Mouse (Mus musculus) heart, embryonic 12.5 days (tissue): ENCODE data around the gene Gcnt4. TPM values are rescaled to one million over a fixed set of nuclear protein-coding genes. Genes with fewer than 3 reads are reported as not detected.
"Not testable (repeated sequence)": the region's sequence is repeated elsewhere in the genome, so short reads cannot be mapped to it uniquely, and the experiment has no call there.

Experiments used
- ATAC-seq: fragments of 200-750 bp; cut with Nextera tagmentation; 2 replicates; pipeline ENCODE4 v1.8.0; 2017; ENCODE audit warnings: moderate TSS enrichment, moderate library complexity; ENCODE audit not compliant: insufficient number of reproducible peaks, low FRiP score
- H3K27ac ChIP-seq: fragments of 300-500 bp; sonication (generic); 2 replicates; pipeline ENCODE4 v1.5.1; 2016; ENCODE audit warnings: mild to moderate bottlenecking, moderate library complexity; ENCODE audit not compliant: poor library complexity, severe bottlenecking
- H3K27me3 ChIP-seq: fragments of 300-500 bp; sonication (generic); replicated peaks from 2 replicates; pipeline ENCODE4 v1.6.1; 2016; ENCODE audit warnings: mild to moderate bottlenecking, moderate library complexity
- H3K36me3 ChIP-seq: fragments of 300-500 bp; sonication (generic); 2 replicates; pipeline ENCODE4 v1.6.1; 2016; ENCODE audit warnings: mild to moderate bottlenecking, moderate library complexity
- H3K4me1 ChIP-seq: fragments of 300-500 bp; sonication (generic); replicated peaks from 2 replicates; pipeline ENCODE4 v1.6.1; 2016; ENCODE audit warnings: mild to moderate bottlenecking
- H3K4me2 ChIP-seq: fragments of 300-500 bp; sonication (generic); 2 replicates; pipeline ENCODE4 v1.6.1; 2016; ENCODE audit warnings: mild to moderate bottlenecking, moderate library complexity
- H3K4me3 ChIP-seq: fragments of 300-500 bp; sonication (generic); 2 replicates; pipeline ENCODE4 v1.5.1; 2016; ENCODE audit warnings: mild to moderate bottlenecking
- H3K9ac ChIP-seq: fragments of 300-500 bp; sonication (generic); 2 replicates; pipeline ENCODE4 v1.6.1; 2016; ENCODE audit warnings: mild to moderate bottlenecking, moderate library complexity
- H3K9me3 ChIP-seq: fragments of 300-500 bp; sonication (generic); replicated peaks from 2 replicates; pipeline ENCODE4 v1.6.1; 2016; ENCODE audit warnings: mild to moderate bottlenecking, moderate library complexity
- WGBS: fragments of 180-500 bp; shearing (Covaris S2); methylation state at CpG from one replicate; pipeline ENCODE4 v1.1.7; 2016; 5-methylcytosine and 5-hydroxymethylcytosine counted together
- polyA plus RNA-seq: library from polyadenylated mRNA; unstranded; fragments of >200 nt; fragmentation: Nextera tagmentation; extraction: Ambion mirVana; gene quantifications from 2 replicates; pipeline ENCODE4 v1.2.1, GENCODE M21; 2016

Gcnt4 gene
- polyA plus RNA-seq, 1 experiment from 2014 or later = 0.95 TPM

- Histone ChIP-seq H3K27ac (no peak overlapping the region), H3K4me1 (peaks cover 3% of the 10 kb centered on the region; the same call in 1 of the 2 replicates), H3K9me3 (no peaks in the 10 kb centered on the region), H3K4me3 (no peak overlapping the region), H3K9ac (no peak overlapping the region), H3K27me3 (peaks cover 22% of the 10 kb centered on the region), H3K36me3 (no peaks in the 10 kb centered on the region), H3K4me2 (no peak overlapping the region)
- no peak for ATAC-seq
- WGBS = 91% methylated on average over 1 of the region's 1 CpGs
Measured at GRCm38 (mm10) chr13:96927781-96928180, 3.3 kb downstream of the Gcnt4 start.

- peaks cover 3% of the 10 kb centered on the region; the same call in 1 of the 2 replicates for H3K4me1 ChIP-seq
- H3K9me3 ChIP-seq = no peaks in the 10 kb centered on the region
- no peaks in the 10 kb centered on the region for H3K36me3 ChIP-seq
- no peak overlapping the region for H3K27ac ChIP-seq
- H3K4me3 ChIP-seq = no peak overlapping the region
- no peak overlapping the region for H3K4me2 ChIP-seq
- H3K9ac ChIP-seq = no peak overlapping the region
- peaks cover 22% of the 10 kb centered on the region for H3K27me3 ChIP-seq
- ATAC-seq = no peak
- 62% methylated on average over 8 of the region's 8 CpGs for WGBS
Measured at GRCm38 (mm10) chr13:96928432-96929039, 4.0 kb downstream of the Gcnt4 start.

- H3K4me3 ChIP-seq = no peak overlapping the region
Measured at GRCm38 (mm10) chr13:96932745-96933144, 8.3 kb downstream of the Gcnt4 start.

GRCm38 (mm10) chr13:96933367-96933766 lies 8.9 kb downstream of the Gcnt4 start:
- Histone ChIP-seq H3K4me3 (no peak overlapping the region), H3K9me3 (no peaks in the 10 kb centered on the region), H3K4me1 (peaks cover 3% of the 10 kb centered on the region; the same call in 1 of the 2 replicates), H3K27ac (no peak overlapping the region), H3K27me3 (peaks cover 4% of the 10 kb centered on the region; the same call in 1 of the 2 replicates), H3K9ac (no peak overlapping the region), H3K4me2 (peak overlapping the region; percentile 32), H3K36me3 (no peaks in the 10 kb centered on the region)
- 24% methylated on average over 8 of the region's 8 CpGs for WGBS
- ATAC-seq = 0 out of 2 replicates have a peak, but pooled peaks have one; percentile 33

More at GRCm38 (mm10) chr13:96932745-96933144, 8.3 kb downstream of the Gcnt4 start:
- no peaks in the 10 kb centered on the region for H3K9me3 ChIP-seq
- WGBS = 90% methylated on average over 5 of the region's 5 CpGs
- peaks cover 4% of the 10 kb centered on the region; the same call in 1 of the 2 replicates for H3K27me3 ChIP-seq
- peaks cover 3% of the 10 kb centered on the region; the same call in 1 of the 2 replicates for H3K4me1 ChIP-seq
- H3K9ac ChIP-seq = no peak overlapping the region
- ATAC-seq = no peak
- no peaks in the 10 kb centered on the region for H3K36me3 ChIP-seq
- no peak overlapping the region for H3K27ac ChIP-seq
- H3K4me2 ChIP-seq = no peak overlapping the region

- 75% methylated on average over 6 of the region's 6 CpGs for WGBS
- H3K9me3 ChIP-seq = no peaks in the 10 kb centered on the region
Measured at GRCm38 (mm10) chr13:96936173-96936777, 11.8 kb downstream of the Gcnt4 start.

GRCm38 (mm10) chr13:96937059-96937558 lies 12.6 kb downstream of the Gcnt4 start:
- no peak overlapping the region for H3K4me2 ChIP-seq
- 66% methylated on average over 10 of the region's 10 CpGs for WGBS
- no peak overlapping the region for H3K27ac ChIP-seq
- ATAC-seq = no peak
- no peak overlapping the region for H3K9ac ChIP-seq
- H3K4me3 ChIP-seq = no peak overlapping the region
- no peaks in the 10 kb centered on the region for H3K36me3 ChIP-seq
- no peaks in the 10 kb centered on the region for H3K9me3 ChIP-seq
- H3K4me1 ChIP-seq = peaks cover 3% of the 10 kb centered on the region; the same call in 1 of the 2 replicates
- no peaks in the 10 kb centered on the region for H3K27me3 ChIP-seq

More at GRCm38 (mm10) chr13:96936173-96936777, 11.8 kb downstream of the Gcnt4 start:
- Histone ChIP-seq H3K27ac (no peak overlapping the region), H3K9ac (no peak overlapping the region), H3K4me3 (no peak overlapping the region), H3K27me3 (no peaks in the 10 kb centered on the region), H3K36me3 (no peaks in the 10 kb centered on the region), H3K4me2 (no peak overlapping the region), H3K4me1 (peaks cover 3% of the 10 kb centered on the region; the same call in 1 of the 2 replicates)
- ATAC-seq = no peak

- no peak overlapping the region for H3K4me2 ChIP-seq
- no peak overlapping the region for H3K4me3 ChIP-seq
- H3K27me3 ChIP-seq = no peaks in the 10 kb centered on the region
- no peaks in the 10 kb centered on the region for H3K36me3 ChIP-seq
- no peak overlapping the region for H3K27ac ChIP-seq
- H3K4me1 ChIP-seq = peaks cover 10% of the 10 kb centered on the region; the same call in 1 of the 2 replicates
- no peak overlapping the region for H3K9ac ChIP-seq
- H3K9me3 ChIP-seq = no peaks in the 10 kb centered on the region
- ATAC-seq = no peak
- 73% methylated on average over 10 of the region's 10 CpGs for WGBS
Measured at GRCm38 (mm10) chr13:96939680-96940079, 15.2 kb downstream of the Gcnt4 start.

- H3K9me3 ChIP-seq, H3K4me2 ChIP-seq, ATAC-seq, H3K27me3 ChIP-seq, H3K9ac ChIP-seq, H3K36me3 ChIP-seq, H3K27ac ChIP-seq, H3K4me3 ChIP-seq: not testable (repeated sequence)
- H3K4me1 ChIP-seq = peaks cover 10% of the 10 kb centered on the region; the same call in 1 of the 2 replicates
- 74% methylated on average over 11 of the region's 11 CpGs for WGBS
Measured at GRCm38 (mm10) chr13:96941481-96941880, 17.0 kb downstream of the Gcnt4 start.

DNA sequence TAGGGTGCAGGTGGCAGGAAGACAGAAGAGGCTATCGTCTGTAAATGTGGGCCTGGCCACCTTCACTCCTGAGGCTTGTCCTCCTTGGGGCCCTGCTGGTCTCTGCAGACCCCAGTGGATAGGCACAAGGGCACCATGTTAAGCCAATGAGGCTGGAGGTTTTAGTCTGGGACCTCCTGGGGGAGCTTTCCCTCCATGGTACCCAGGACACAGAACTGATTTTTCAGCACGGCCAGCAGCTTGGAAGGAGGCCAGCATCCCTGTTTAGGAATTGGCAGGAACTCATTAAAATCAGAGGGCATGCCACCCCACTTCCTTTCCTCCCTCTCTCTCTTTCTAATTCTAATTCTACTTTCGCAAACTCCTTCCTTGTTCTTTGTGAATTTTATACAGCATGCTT lies 19.1 kb downstream of the Gcnt4 start:
- ATAC-seq = no peak

GRCm38 (mm10) chr13:96945748-96946147 lies 21.3 kb downstream of the Gcnt4 start:
- ATAC-seq = no peak
- Histone ChIP-seq H3K36me3 (no peaks in the 10 kb centered on the region), H3K9ac (no peak overlapping the region), H3K27ac (no peak overlapping the region), H3K27me3 (no peaks in the 10 kb centered on the region), H3K4me1 (peaks cover 10% of the 10 kb centered on the region; the same call in 1 of the 2 replicates), H3K9me3 (0 out of 2 replicates have a peak, but pooled peaks cover 5% of the 10 kb centered on the region), H3K4me2 (no peak overlapping the region), H3K4me3 (no peak overlapping the region)
- WGBS = 84% methylated on average over 4 of the region's 4 CpGs

More for the DNA sequence above, 19.1 kb downstream of the Gcnt4 start:
- Histone ChIP-seq H3K4me2 (no peak overlapping the region), H3K4me3 (no peak overlapping the region), H3K27ac (no peak overlapping the region), H3K27me3 (no peaks in the 10 kb centered on the region), H3K9me3 (no peaks in the 10 kb centered on the region), H3K9ac (no peak overlapping the region), H3K36me3 (no peaks in the 10 kb centered on the region), H3K4me1 (peaks cover 10% of the 10 kb centered on the region; the same call in 1 of the 2 replicates)
- WGBS = 46% methylated on average over 3 of the region's 3 CpGs

- no peak overlapping the region for H3K4me2 ChIP-seq
- H3K4me3 ChIP-seq = no peak overlapping the region
- peaks cover 10% of the 10 kb centered on the region; the same call in 1 of the 2 replicates for H3K4me1 ChIP-seq
- H3K27me3 ChIP-seq = no peaks in the 10 kb centered on the region
- H3K9me3 ChIP-seq = 0 out of 2 replicates have a peak, but pooled peaks cover 5% of the 10 kb centered on the region
- H3K9ac ChIP-seq = no peak overlapping the region
- no peak overlapping the region for H3K27ac ChIP-seq
- ATAC-seq = no peak
- no peaks in the 10 kb centered on the region for H3K36me3 ChIP-seq
- 80% methylated on average over 7 of the region's 7 CpGs for WGBS
Measured at GRCm38 (mm10) chr13:96947722-96948121, 23.2 kb downstream of the Gcnt4 start.
